Mouse (Mus musculus) stomach, postnatal 0 days (tissue): ENCODE data around the gene BC035947.

Experiments used
- CTCF ChIP-seq: IDR thresholded peaks from 2 replicates; pipeline ENCODE4 v1.5.1; 2016; ENCODE audit warnings: antibody characterized with exemption, low read depth, mild to moderate bottlenecking, moderate library complexity
- EP300 ChIP-seq: optimal IDR thresholded peaks from 2 replicates; pipeline ENCODE3; 2016; ENCODE audit warnings: antibody characterized with exemption

DNA sequence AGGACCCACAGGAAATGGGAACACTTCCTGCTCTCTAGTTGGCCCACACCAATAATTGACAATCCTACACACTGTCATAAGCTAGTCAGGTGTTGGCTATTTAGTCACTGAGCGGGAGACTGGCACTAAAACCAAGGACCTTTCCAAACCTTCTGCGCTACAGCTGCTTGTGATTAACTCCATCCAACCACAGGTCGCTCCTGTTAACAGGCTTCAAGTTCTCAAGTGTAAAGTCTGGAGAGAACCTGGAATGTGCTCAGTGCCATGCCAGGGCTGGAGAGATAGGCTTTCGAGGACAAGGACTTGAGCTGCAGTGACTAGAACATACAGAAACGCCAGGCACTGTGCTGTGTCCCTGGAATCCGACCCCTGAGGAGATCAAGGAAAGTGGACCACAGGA, 27.2 kb upstream of the BC035947 start:
- no peak for TF ChIP-seq CTCF
- no peak for TF ChIP-seq EP300
